Mouse (Mus musculus) heart, postnatal 14 days (tissue): Measurements from ENCODE around the gene Jade1. TPM values are rescaled to one million over a fixed set of nuclear protein-coding genes. Genes with fewer than 3 reads are reported as not detected.

Experiments used
- DNase-seq, 2 experiments: peaks; one replicate each; pipeline ENCODE4 v3.0.0; 2021 to 2022
- intact Hi-C: fragments of 180-260 bp; cut with DNase I; formaldehyde crosslinking; loops from one replicate; pipeline ENCODE4 v1.15.1; 2025
- long read RNA-seq, 2 experiments: library from polyadenylated mRNA; stranded (forward); transcript quantifications; one replicate each; pipeline ENCODE4 v2.0.0; 2021
- total RNA-seq, 2 experiments: library from RNA; stranded (reverse); gene quantifications; 2 replicates each; pipeline ENCODE4 v1.2.3; 2021

The Jade1 gene
- total RNA-seq: 10 to 100 TPM; 28.1 to 28.6 TPM
- long read RNA-seq, experiment 1, full-length matches to known transcripts: 6 of 18 reads
- long read RNA-seq, experiment 1, partial matches to known transcripts: 8 of 18 reads
- long read RNA-seq, experiment 1, other reads (novel, unspliced or antisense): 4 of 18 reads
- long read RNA-seq, experiment 2, full-length matches to known transcripts: 9 of 16 reads
- long read RNA-seq, experiment 2, partial matches to known transcripts: 4 of 16 reads
- long read RNA-seq, experiment 2, other reads (novel, unspliced or antisense): 3 of 16 reads

- intact Hi-C loops: no loop called here
- DNase-seq: no peak
These were observed at the start of gene Jade1 for GRCm38 (mm10) chr3:41555491-41556381. Jade1 (plus strand) TSS chr3:41555731.

GRCm38 (mm10) chr3:41509441-41509840 is 46.1 kb upstream of the Jade1 start:
- DNase-seq: no peak
- intact Hi-C loops: no loop called here

DNA sequence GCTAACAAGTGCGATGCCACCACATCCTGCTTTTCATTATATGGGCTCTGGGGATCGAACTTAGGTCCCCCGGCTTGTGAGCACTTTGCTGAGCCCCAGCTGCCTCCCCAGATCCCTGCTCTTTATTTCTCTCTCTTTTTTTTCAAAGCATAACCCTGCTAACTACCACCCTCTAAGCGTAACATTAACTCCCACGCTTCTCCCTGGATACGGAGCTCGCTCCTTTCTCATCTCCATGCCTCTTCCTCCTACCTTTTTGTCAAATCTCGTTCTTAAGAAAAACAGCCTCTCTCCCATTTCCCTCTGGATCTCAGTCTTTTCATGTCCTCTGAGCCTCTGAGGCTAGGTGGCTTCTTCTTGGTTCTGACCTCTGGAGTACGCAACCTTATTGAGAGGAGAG is 45.3 kb upstream of the Jade1 start:
- intact Hi-C loops: no loop called here
- no peak for DNase-seq

DNA sequence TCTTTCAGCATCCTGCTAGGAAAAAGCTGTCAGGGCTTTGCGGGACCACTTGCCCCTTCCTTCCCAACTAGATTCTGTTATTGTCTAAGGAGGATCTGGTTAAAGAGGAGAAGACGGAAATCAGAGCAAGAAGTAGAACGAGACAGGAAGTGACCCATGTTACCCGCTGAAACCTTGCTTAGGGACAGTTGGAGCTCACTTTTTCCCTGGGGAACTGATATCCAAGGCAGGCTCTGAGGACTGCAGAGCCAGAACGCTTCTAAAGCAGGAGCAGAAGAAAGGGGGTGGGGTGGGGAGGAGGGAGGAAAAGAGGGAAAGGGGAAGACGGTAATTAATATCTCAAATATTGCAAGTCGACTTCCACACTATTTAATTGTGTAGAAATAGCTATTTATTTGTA is 44.8 kb upstream of the Jade1 start:
- intact Hi-C loops: no loop called here
- no peak for DNase-seq

DNA sequence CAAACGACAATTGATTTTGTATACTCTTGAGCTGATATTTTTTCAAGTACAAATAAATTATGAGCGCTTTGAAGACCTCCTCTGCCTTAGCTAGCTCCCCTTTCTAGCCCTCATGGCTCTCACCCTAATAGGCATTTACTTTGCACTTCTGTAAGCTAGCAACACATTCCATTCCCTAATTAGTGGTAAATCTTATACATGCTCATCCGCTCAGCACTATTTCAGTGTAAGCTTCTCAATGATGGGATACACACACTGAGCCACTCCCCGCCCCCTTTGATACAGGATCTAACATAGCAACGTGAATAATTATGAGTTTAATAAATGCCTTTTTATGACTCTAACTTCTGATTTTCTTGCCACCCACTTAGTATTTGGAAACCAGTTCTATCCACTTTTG is 41.5 kb upstream of the Jade1 start:
- intact Hi-C loops: no loop called here
- DNase-seq: no peak

- DNase-seq: no peak
- intact Hi-C loops: no loop called here
These were observed 40.7 kb upstream of the Jade1 start for GRCm38 (mm10) chr3:41514683-41515305.

GRCm38 (mm10) chr3:41516961-41517518 is 38.5 kb upstream of the Jade1 start:
- DNase-seq: no peak
- intact Hi-C loops: no loop called here

GRCm38 (mm10) chr3:41520925-41521324 is 34.6 kb upstream of the Jade1 start:
- intact Hi-C loops: no loop called here
- DNase-seq: no peak

- no peak for DNase-seq
- intact Hi-C loops: no loop called here
These were observed 33.8 kb upstream of the Jade1 start for GRCm38 (mm10) chr3:41521733-41522132.

GRCm38 (mm10) chr3:41522226-41523005 is 33.1 kb upstream of the Jade1 start:
- DNase-seq: peak in 1 of 2 experiments; percentile 16
- intact Hi-C loops: no loop called here

DNA sequence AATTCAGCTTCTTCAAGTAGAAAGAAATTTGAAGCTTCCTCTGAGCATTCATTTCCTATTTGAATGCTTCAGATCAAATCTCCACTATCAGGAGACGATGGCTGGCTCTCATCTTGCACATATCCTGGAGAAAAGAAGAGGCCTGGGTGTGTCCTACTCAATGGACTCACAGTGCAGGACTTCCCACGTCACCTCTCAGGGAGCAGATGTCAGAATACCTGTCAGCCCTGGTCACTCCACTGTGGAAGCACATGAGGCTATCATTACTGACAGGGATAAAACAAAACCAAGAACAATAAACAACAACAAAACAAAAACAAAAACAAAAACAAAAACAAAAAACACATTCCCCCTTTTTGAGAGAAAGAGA is 32.5 kb upstream of the Jade1 start:
- intact Hi-C loops: no loop called here
- DNase-seq: no peak

DNA sequence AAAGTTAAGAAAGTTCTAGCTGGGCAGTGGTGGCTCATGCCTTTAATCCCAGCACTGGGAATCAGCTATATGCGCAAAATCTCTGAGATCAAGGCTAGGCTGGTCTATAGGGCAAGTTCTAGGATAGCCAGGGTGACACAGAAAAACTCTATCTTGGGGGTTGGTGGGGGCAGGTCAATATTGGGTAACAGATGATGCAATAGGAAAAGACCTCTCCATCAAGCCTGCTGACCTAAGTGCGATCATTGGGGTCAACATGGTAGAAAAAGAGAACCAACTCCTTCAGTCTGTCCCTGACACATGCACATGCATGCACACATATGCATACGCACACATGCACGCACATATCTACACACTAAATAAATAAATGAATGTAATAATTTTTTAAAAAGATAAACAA is 32.1 kb upstream of the Jade1 start:
- no peak for DNase-seq
- intact Hi-C loops: no loop called here

DNA sequence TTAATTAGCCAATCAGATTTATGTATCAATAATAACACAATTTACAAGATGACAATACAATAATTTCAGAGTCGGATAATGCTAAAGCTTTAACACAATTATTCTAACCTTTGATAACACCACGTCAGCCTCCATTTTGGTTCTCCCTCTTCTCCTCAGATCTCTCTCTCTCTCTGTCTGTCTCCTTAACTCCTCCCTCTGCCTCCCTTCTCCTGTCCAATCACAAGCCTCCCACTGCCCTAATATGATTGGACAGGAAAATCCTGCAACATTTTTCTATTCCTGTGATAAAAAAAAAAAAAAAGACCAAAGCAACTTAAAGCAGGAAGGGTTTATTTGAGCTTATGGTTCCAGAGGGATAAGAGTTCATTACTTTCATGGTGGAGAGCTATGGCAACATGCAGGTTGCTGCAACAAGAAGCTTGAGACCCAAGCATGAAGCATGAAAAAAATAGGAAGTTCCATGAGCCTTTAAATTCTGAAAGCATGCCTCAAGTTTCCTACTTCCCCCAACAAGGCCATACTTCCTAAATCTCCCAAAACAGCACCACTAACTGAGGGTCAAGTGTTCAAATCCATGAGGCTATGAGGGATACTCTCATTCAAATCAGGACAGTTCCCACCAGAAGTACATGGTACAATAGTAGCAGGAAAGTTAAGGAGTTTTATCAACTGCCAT is 27.1 kb upstream of the Jade1 start:
- intact Hi-C loops: no loop called here
- DNase-seq: no peak

GRCm38 (mm10) chr3:41530156-41530555 is 25.4 kb upstream of the Jade1 start:
- DNase-seq: no peak
- intact Hi-C loops: no loop called here

- peak; percentile 27 to 56 for DNase-seq
- intact Hi-C loops: no loop called here
These were observed 24.0 kb upstream of the Jade1 start for GRCm38 (mm10) chr3:41531541-41531940.

DNA sequence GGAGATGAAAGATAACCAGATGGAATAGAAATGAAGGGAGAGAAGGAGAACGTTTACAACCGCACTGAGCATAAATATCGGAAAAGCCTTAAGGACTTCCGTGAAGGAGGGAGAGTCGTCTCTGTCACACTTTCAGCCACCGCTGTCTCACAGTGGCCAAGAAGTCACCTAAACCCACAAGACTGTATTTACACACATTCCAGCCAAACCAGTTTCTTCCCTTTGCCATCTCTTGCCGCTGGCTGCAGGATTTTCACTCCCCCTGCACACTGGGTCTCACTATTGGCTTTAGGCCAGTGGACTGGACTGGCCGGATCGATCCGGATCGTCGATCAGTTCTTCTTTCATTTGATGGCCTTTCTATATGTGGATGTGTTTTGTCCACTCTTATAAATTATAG is 23.4 kb upstream of the Jade1 start:
- intact Hi-C loops: no loop called here
- no peak for DNase-seq

GRCm38 (mm10) chr3:41533660-41534059 is 21.9 kb upstream of the Jade1 start:
- DNase-seq: no peak
- intact Hi-C loops: no loop called here

GRCm38 (mm10) chr3:41537957-41538356 is 17.6 kb upstream of the Jade1 start:
- intact Hi-C loops: no loop called here
- DNase-seq: peak in 1 of 2 experiments; percentile 20

DNA sequence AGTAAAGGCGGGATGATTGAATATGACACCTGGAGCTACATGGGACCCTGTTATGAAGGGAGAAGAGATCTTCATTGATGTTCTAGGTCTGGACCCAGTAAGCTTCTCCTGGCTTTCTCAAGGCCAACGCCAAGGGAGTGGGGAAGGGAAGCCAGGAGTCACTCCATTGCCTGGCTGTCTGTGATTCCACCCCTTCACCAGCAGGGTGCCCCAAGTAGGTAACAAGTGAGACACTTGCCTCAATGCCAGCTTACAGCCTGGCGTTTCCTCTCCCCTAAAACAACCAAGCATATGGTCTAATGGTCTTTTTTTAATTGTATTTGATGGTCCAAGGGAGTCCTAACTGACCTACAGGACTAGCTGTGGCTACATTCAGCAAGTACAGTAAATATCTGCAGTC is 14.2 kb upstream of the Jade1 start:
- no peak for DNase-seq

GRCm38 (mm10) chr3:41544451-41544850 is 11.1 kb upstream of the Jade1 start:
- peak; percentile 12 to 22 for DNase-seq
- intact Hi-C loops: no loop called here

More for the DNA sequence above, 14.2 kb upstream of the Jade1 start:
- intact Hi-C loops: no loop called here
